Mouse (Mus musculus) lung, postnatal 0 days (tissue): Measurements from ENCODE around the gene Olfr749. TPM values are rescaled to one million over a fixed set of nuclear protein-coding genes. Genes with fewer than 3 reads are reported as not detected.
"Not testable (repeated sequence)": the region's sequence is repeated elsewhere in the genome, so short reads cannot be mapped to it uniquely, and the experiment has no call there.

Source experiments
- ATAC-seq: fragments of 200-750 bp; cut with Nextera tagmentation; 2 replicates; pipeline ENCODE4 v1.8.0; 2017; ENCODE audit warnings: moderate library complexity
- DNase-seq: peaks from one replicate; pipeline ENCODE4 v3.0.0-alpha.2; 2016; ENCODE audit warnings: low spot score
- H3K27ac ChIP-seq: fragments of 300-500 bp; sonication (generic); 2 replicates; pipeline ENCODE4 v1.5.1; 2014; ENCODE audit warnings: antibody characterized with exemption, mild to moderate bottlenecking, low read length, mixed read lengths
- H3K27me3 ChIP-seq: fragments of 300-500 bp; sonication (generic); replicated peaks from 2 replicates; pipeline ENCODE4 v1.6.1; 2014; ENCODE audit warnings: low read length, mixed read lengths; ENCODE audit not compliant: insufficient read depth
- H3K36me3 ChIP-seq: fragments of 300-500 bp; sonication (generic); 2 replicates; pipeline ENCODE4 v1.6.1; 2014; ENCODE audit warnings: low read length, mixed read lengths; ENCODE audit not compliant: insufficient read depth
- H3K4me1 ChIP-seq: fragments of 300-500 bp; sonication (generic); 2 replicates; pipeline ENCODE4 v1.6.1; 2014; ENCODE audit warnings: antibody characterized with exemption, low read depth, low read length, mixed read lengths; ENCODE audit not compliant: insufficient read depth
- H3K4me2 ChIP-seq: fragments of 300-500 bp; sonication (generic); replicated peaks from 2 replicates; pipeline ENCODE4 v1.6.1; 2014; ENCODE audit warnings: low read depth, mild to moderate bottlenecking, low read length, moderate library complexity, mixed read lengths
- H3K4me3 ChIP-seq: fragments of 300-500 bp; sonication (generic); 2 replicates; pipeline ENCODE4 v1.5.1; 2014; ENCODE audit warnings: low read depth, low read length
- H3K9ac ChIP-seq: fragments of 300-500 bp; sonication (generic); replicated peaks from 2 replicates; pipeline ENCODE4 v1.6.1; 2014; ENCODE audit warnings: low read depth, mild to moderate bottlenecking
- H3K9me3 ChIP-seq: fragments of 300-500 bp; sonication (generic); 2 replicates; pipeline ENCODE4 v1.6.1; 2016; ENCODE audit warnings: low read length, mixed read lengths
- CTCF ChIP-seq: IDR thresholded peaks from 2 replicates; pipeline ENCODE4 v1.5.1; 2016; ENCODE audit warnings: antibody characterized with exemption, mild to moderate bottlenecking
- EP300 ChIP-seq: IDR thresholded peaks from 2 replicates; pipeline ENCODE4 v1.6.1; 2016; ENCODE audit warnings: antibody characterized with exemption, mild to moderate bottlenecking, control low read depth
- WGBS: fragments of 180-500 bp; shearing (Covaris S2); extraction: QIAGEN DNeasy Blood & Tissue Kit; methylation state at CpG from one replicate; pipeline ENCODE4 v1.1.7; 2014; 5-methylcytosine and 5-hydroxymethylcytosine counted together
- polyA plus RNA-seq: library from polyadenylated mRNA; unstranded; fragments of >200 nt; fragmentation: Nextera tagmentation; extraction: Ambion mirVana; gene quantifications from 2 replicates; pipeline ENCODE4 v1.2.1, GENCODE M21; 2015

Gene Olfr749
- polyA plus RNA-seq, 1 experiment from 2014 or later, result not detected

DNA sequence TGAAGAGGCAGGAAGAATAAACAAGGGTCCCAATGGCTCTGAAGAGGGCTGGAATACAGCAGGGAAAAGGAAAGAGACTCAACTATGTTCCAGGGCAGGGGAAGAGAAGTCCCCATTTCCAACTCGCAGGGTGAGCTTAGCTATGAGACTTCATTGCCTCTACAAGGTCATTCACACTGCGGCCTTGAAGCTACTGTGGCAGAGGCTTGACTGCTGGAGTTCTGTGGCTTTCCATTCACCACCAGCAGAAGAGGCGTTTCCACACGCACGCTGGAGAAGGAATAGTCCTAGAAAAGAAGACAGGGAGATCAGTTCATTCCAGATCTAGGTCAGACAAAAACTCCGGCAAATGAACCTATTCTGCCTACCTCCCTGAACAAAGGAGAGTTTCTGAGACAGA is 20.8 kb upstream of the Olfr749 start:
- no peak overlapping the region for H3K4me3 ChIP-seq
- peaks cover 24% of the 10 kb centered on the region for H3K36me3 ChIP-seq
- no peaks in the 10 kb centered on the region for H3K4me1 ChIP-seq
- H3K27me3 ChIP-seq, result no peaks in the 10 kb centered on the region
- H3K9me3 ChIP-seq, result no peaks in the 10 kb centered on the region
- no peak overlapping the region for H3K4me2 ChIP-seq
- TF ChIP-seq EP300 (no peak), CTCF (no peak)
- WGBS, result 96% methylated on average over 6 of the region's 6 CpGs
- no peak overlapping the region for H3K9ac ChIP-seq
- ATAC-seq, result no peak
- no peak overlapping the region for H3K27ac ChIP-seq
- no peak for DNase-seq

DNA sequence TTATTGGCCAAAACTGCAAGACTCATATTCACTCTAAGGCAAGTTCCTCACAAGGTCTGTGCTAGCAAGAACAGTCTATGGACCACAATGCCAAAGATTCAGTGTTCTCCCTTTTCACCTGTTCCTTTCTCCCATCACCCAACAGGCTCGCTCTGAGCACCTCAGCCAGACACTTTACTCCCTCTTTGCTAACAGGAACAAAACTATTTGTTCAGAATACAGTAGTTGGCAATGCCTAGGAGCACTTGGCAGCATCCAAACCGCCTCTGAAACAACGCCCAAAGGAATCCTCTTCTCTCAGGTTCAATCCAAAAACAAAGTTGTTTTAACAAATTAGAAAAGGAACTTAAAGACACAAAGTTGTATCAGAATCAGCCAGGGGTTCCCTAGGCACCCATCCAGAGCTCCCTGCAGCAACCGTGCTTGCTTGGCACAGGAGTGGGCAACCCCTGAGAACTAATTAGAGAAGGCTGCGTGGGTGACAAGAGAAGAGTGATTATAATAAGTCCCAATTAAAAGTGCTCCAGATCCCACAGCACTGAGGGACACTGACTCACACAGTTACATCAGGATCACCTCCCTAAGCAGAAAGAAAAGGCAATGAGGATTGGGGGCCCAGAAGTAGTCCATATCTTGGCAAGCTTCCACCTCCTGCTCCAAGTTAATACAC is 13.7 kb upstream of the Olfr749 start:
- H3K4me3 ChIP-seq, result no peak overlapping the region
- H3K9me3 ChIP-seq, result no peaks in the 10 kb centered on the region
- H3K36me3 ChIP-seq, result peaks cover under 1% of the 10 kb centered on the region; the same call in 1 of the 2 replicates
- DNase-seq (no peak), ATAC-seq (no peak)
- H3K4me2 ChIP-seq, result no peak overlapping the region
- no peak for TF ChIP-seq EP300
- TF ChIP-seq CTCF, result no peak
- H3K9ac ChIP-seq, result no peak overlapping the region
- H3K27me3 ChIP-seq, result no peaks in the 10 kb centered on the region
- no peaks in the 10 kb centered on the region for H3K4me1 ChIP-seq
- no peak overlapping the region for H3K27ac ChIP-seq
- 66% methylated on average over 5 of the region's 5 CpGs for WGBS

DNA sequence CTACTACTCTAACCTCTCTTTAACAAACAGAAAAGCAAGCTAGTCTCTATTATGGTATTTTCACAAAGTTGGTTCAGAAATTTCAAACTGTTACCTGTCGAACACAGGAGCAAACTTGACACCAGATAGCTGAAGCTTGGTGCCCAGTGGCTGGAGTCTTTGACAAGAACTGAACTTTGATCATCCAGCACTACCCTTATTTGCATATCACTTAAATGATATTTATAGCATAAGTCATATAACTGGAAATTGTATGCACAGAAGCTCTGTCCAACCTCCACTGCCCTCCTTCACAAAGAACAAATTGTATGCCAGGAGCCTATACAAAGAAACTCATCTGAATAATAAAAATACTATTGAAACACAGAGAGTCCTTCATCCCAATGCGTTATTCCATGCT is 3.3 kb downstream of the Olfr749 start:
- H3K9me3 ChIP-seq, result no peaks in the 10 kb centered on the region
- DNase-seq (no peak), ATAC-seq (no peak)
- H3K27me3 ChIP-seq, result no peaks in the 10 kb centered on the region
- no peaks in the 10 kb centered on the region for H3K4me1 ChIP-seq
- no peaks in the 10 kb centered on the region for H3K36me3 ChIP-seq
- TF ChIP-seq EP300 (no peak), CTCF (no peak)
- WGBS, result 56% methylated on average over 2 of the region's 2 CpGs
- H3K9ac ChIP-seq, result no peak overlapping the region
- H3K4me2 ChIP-seq, result no peak overlapping the region
- no peak overlapping the region for H3K27ac ChIP-seq
- no peak overlapping the region for H3K4me3 ChIP-seq

DNA sequence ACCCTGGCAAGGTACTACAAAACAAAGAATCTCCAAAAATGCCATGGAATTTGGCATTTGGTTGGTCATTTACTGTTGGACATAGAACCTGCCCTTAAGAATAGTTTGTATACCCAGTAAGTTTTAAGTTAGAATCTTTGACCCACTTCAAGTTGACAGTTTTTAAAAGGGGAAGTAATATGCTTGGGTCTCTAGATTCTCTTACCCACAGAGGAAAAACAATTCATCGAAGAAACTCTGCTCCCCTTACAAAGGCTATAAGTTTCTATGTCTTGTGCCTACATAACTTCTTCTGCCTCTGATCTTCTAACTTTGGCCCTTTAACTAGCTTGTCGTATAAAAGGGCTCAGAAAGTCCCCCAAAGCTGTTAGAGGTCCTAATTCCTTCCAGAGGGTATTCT is 4.6 kb downstream of the Olfr749 start:
- H3K4me3 ChIP-seq, result no peak overlapping the region
- 57% methylated on average over 2 of the region's 2 CpGs for WGBS
- H3K4me2 ChIP-seq, result no peak overlapping the region
- no peak overlapping the region for H3K9ac ChIP-seq
- no peaks in the 10 kb centered on the region for H3K4me1 ChIP-seq
- H3K36me3 ChIP-seq, result no peaks in the 10 kb centered on the region
- H3K27me3 ChIP-seq, result no peaks in the 10 kb centered on the region
- no peak for ATAC-seq
- no peaks in the 10 kb centered on the region for H3K9me3 ChIP-seq
- TF ChIP-seq EP300 (no peak), CTCF (no peak)
- no peak overlapping the region for H3K27ac ChIP-seq
- DNase-seq, result no peak

DNA sequence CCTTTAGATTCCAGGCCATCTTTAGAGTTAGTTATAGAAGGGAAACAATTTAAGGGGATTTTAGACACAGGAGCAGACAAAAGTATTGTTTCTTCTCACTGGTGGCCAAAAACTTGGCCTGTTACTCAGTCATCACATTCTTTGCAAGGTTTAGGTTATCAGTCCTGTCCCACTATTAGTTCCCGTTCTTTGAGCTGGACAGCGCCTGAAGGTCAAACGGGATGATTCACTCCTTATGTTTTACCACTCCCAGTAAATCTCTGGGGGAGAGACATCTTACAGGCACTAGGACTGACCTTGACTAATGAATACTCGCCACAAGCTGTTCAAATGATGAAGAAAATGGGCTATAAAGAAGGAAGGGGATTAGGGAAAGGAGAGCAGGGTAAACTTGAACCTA is 22.5 kb downstream of the Olfr749 start:
- not testable (repeated sequence) for H3K27ac ChIP-seq, ATAC-seq, H3K4me2 ChIP-seq, H3K27me3 ChIP-seq, H3K9ac ChIP-seq, DNase-seq, H3K4me3 ChIP-seq, H3K9me3 ChIP-seq, H3K36me3 ChIP-seq, H3K4me1 ChIP-seq
- no CpG with 5 or more reads among the region's 4 CpGs for WGBS

DNA sequence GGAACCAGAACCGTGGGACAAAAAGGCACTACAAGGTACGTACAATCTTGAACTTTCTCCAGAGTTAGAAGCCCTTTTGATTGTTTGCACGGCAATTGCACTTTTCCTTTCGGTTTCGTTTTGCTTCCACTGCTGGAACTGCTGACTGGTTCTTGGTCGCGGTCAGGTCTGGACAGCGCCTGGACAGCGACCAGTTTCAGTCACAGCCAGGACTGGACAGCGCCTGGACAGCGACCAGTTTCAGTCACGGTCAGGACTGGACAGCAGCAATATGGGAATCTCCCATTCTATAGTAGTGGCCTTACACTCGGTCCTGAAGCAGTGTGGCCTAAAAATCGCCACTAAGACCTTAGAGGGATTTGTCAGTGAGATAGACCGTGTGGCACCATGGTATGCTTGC is 25.0 kb downstream of the Olfr749 start:
- H3K4me3 ChIP-seq, H3K4me2 ChIP-seq, H3K9me3 ChIP-seq, DNase-seq, H3K4me1 ChIP-seq, ATAC-seq, H3K27me3 ChIP-seq, H3K36me3 ChIP-seq, H3K9ac ChIP-seq, H3K27ac ChIP-seq: not testable (repeated sequence)
- 89% methylated on average over 15 of the region's 15 CpGs for WGBS

DNA sequence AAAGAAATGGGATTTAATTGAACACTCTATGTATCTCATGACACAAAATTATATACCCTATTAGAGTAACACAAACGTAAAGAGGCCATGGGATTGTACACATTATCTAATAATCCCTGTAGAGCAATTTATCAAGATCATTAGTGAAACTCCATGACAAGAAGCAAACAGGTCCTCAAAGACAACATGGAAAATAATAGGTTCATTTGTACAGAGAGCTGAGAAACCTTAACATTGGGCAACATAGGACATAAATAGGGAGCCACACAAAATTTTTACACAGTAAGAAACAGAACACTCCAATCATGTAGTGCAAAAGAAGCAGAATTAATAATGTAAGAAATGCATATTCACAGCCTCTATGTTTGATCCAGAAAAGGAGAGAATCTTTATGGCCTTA is 37.8 kb downstream of the Olfr749 start, which contains the start of gene Olfr748:
Gene Olfr748 (plus strand): TSS at position 301 of the 400 bp plus-strand sequence.
- no peaks in the 10 kb centered on the region for H3K4me1 ChIP-seq
- no peaks in the 10 kb centered on the region for H3K36me3 ChIP-seq
- peak; percentile 2 for DNase-seq
- H3K4me3 ChIP-seq, result no peak within 1 kb of the TSS
- H3K4me2 ChIP-seq, result no peak within 1 kb of the TSS
- H3K27ac ChIP-seq, result no peak within 1 kb of the TSS
- no peaks in the 10 kb centered on the region for H3K27me3 ChIP-seq
- whole genome bisulfite sequencing, result 59% methylated on average over 1 of the region's 1 CpGs
- H3K9ac ChIP-seq, result no peak within 1 kb of the TSS
- no peaks in the 10 kb centered on the region for H3K9me3 ChIP-seq
- TF ChIP-seq EP300 (no peak), CTCF (no peak)
- ATAC-seq, result no peak
